Mouse (Mus musculus) CH12.LX (cell line): Measurements from ENCODE around the gene Mmp9.

Experiments
- CHD1 ChIP-seq: IDR thresholded peaks from 2 replicates; pipeline ENCODE4 v1.6.1; 2012; ENCODE audit warnings: low read depth, low read length, improper control_type of control experiment, inconsistent platforms
- CTCF ChIP-seq, 2 experiments: IDR thresholded peaks in 1 of 2; conservative IDR thresholded peaks in 1 of 2; 2 replicates each; pipeline ENCODE4 v1.5.1; 2011 to 2012; ENCODE audit warnings: low read depth in 2 of 2, low read length in 2 of 2, improper control_type of control experiment in 1 of 2, inconsistent platforms in 1 of 2, mild to moderate bottlenecking in 1 of 2, moderate library complexity in 1 of 2
- EP300 ChIP-seq: IDR thresholded peaks from 2 replicates; pipeline ENCODE4 v1.6.1; 2011; ENCODE audit warnings: low read length, improper control_type of control experiment
- MAFK ChIP-seq: IDR thresholded peaks from 2 replicates; pipeline ENCODE4 v1.6.1; 2011; ENCODE audit warnings: low read length, improper control_type of control experiment; ENCODE audit not compliant: insufficient replicate concordance
- MAX ChIP-seq: IDR thresholded peaks from 2 replicates; pipeline ENCODE4 v1.6.1; 2011; ENCODE audit warnings: low read length, improper control_type of control experiment
- MEF2A ChIP-seq: IDR thresholded peaks from 2 replicates; pipeline ENCODE4 v1.6.1; 2014; ENCODE audit warnings: low read depth, mild to moderate bottlenecking, inconsistent platforms, low read length, improper control_type of control experiment, borderline replicate concordance
- NELFE ChIP-seq: IDR thresholded peaks from 2 replicates; pipeline ENCODE4 v1.6.1; 2011; ENCODE audit warnings: low read depth, low read length, improper control_type of control experiment
- RAD21 ChIP-seq: IDR thresholded peaks from 2 replicates; pipeline ENCODE4 v1.6.1; 2011; ENCODE audit warnings: low read depth, mild to moderate bottlenecking, low read length, improper control_type of control experiment, moderate library complexity

DNA sequence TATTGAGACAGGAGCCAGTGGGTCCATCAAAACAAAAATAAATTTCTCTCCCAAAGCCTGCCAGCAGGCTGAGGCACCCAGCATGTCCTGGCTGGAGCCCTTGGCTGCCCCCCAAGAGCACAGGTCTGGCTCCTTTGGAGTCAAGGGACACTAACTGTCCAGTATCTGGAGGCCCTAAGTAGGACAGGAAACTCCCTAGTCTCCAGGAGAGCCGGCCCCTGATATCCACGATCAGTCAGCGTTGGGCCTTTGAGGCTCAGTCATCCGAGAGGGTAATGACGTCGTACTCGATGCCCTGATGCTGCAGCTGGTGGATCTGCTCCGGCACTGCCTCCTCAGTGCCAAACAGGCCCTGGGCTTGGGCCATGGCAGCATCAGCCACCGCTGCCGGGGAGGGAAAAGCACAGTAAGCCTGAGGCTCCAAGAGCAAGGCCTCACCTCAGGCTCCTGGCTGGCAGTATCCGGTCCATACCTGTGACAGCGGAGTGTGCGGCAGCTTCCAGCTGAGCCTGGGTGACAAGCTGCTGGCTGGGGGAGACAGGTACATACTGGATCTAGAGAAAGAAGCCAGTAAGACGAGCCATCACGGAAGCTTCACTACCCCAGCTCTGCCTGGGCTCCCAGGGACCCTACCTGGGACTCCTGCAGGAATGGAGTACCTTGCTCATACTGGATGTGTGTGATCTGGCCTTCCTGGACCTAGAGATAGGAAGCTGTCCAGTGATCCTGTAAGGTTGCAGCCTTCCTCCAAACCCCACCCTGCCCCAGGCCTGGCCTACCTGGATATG is 48.5 kb upstream of the Mmp9 start:
- TF ChIP-seq MAFK (no peak), CTCF (conservative IDR thresholded peaks at IDR 0.05 in 1 of 2, IDR thresholded peaks at IDR 0.05 in 1 of 2; ENCODE audit: low read depth in 2 of 2, low read length in 2 of 2) (no peak), MAX (no peak), EP300 (no peak), RAD21 (no peak), NELFE (no peak), MEF2A (no peak), CHD1 (no peak)
